Mouse (Mus musculus): ENCODE data around the gene Dapk2. TPM values are rescaled to one million over a fixed set of nuclear protein-coding genes. Genes with fewer than 3 reads are reported as not detected.

Gene Dapk2
- polyA plus RNA-seq, 1 experiment from 2014 or later = 23.4 TPM

DNA sequence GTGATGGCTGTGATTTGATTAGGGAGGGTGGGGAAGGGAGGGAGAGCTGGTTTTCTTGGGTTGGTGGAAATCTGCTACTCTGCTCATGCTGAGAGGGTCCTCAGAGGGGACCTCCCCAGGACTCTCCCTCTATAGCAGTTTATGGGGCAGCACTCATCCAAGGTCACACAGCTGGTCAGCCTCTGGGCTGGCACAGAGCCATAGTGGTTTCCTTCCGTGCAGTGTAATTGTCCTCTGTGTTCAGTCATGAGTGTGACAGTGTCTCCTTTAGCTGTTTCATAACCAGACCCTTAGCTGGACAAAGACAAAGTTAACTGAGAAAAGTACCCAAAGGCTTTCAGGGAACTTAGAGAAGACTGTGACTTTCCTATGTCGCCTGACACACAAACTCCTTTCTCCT lies 103.7 kb downstream of the Dapk2 start:
- H3K4me1 ChIP-seq (ENCODE audit: insufficient read depth) = no peaks in the 10 kb centered on the region
- H3K4me3 ChIP-seq (ENCODE audit: low read depth, low read length) = no peak overlapping the region
- no peaks in the 10 kb centered on the region for H3K9me3 ChIP-seq (ENCODE audit: low read length)
- DNase-seq = no peak
- ATAC-seq = no peak
- 68% methylated on average over 2 of the region's 2 CpGs for WGBS (ENCODE audit: insufficient replicate concordance)
- 0 out of 2 replicates have a peak, but pooled peaks cover 4% of the 10 kb centered on the region for H3K36me3 ChIP-seq (replicated peaks; ENCODE audit: insufficient read depth, low read length)
- H3K4me2 ChIP-seq (ENCODE audit: low read depth, low read length) = no peak overlapping the region
- no peak for TF ChIP-seq EP300 (IDR thresholded peaks at IDR 0.05; ENCODE audit: low read depth)
- no peak for TF ChIP-seq CTCF (IDR thresholded peaks at IDR 0.05; ENCODE audit: low read depth)
- H3K9ac ChIP-seq (replicated peaks) = no peak overlapping the region
- no peaks in the 10 kb centered on the region for H3K27me3 ChIP-seq (ENCODE audit: insufficient read depth, low read length)
- H3K27ac ChIP-seq (ENCODE audit: low read depth) = no peak overlapping the region

GRCm38 (mm10) chr9:66263701-66264100 lies 105.7 kb downstream of the Dapk2 start:
- DNase-seq = no peak
- no peak for TF ChIP-seq CTCF (IDR thresholded peaks at IDR 0.05; ENCODE audit: low read depth)
- TF ChIP-seq EP300 (IDR thresholded peaks at IDR 0.05; ENCODE audit: low read depth) = no peak
- Histone ChIP-seq H3K27ac (ENCODE audit: low read depth) (no peak overlapping the region), H3K27me3 (ENCODE audit: insufficient read depth, low read length) (no peaks in the 10 kb centered on the region), H3K9me3 (ENCODE audit: low read length) (no peaks in the 10 kb centered on the region), H3K9ac (replicated peaks) (no peak overlapping the region), H3K4me1 (ENCODE audit: insufficient read depth) (no peaks in the 10 kb centered on the region), H3K4me2 (ENCODE audit: low read depth, low read length) (no peak overlapping the region), H3K36me3 (replicated peaks; ENCODE audit: insufficient read depth, low read length) (no peaks in the 10 kb centered on the region), H3K4me3 (ENCODE audit: low read depth, low read length) (no peak overlapping the region)
- 55% methylated on average over 2 of the region's 2 CpGs for WGBS (ENCODE audit: insufficient replicate concordance)
- no peak for ATAC-seq

- no peak for TF ChIP-seq EP300 (IDR thresholded peaks at IDR 0.05; ENCODE audit: low read depth)
- TF ChIP-seq CTCF (IDR thresholded peaks at IDR 0.05; ENCODE audit: low read depth) = no peak
- DNase-seq (no peak), ATAC-seq (no peak)
- 42% methylated on average over 2 of the region's 2 CpGs for WGBS (ENCODE audit: insufficient replicate concordance)
- Histone ChIP-seq H3K4me1 (ENCODE audit: insufficient read depth) (no peaks in the 10 kb centered on the region), H3K36me3 (replicated peaks; ENCODE audit: insufficient read depth, low read length) (0 out of 2 replicates have a peak, but pooled peaks cover 3% of the 10 kb centered on the region), H3K4me2 (ENCODE audit: low read depth, low read length) (no peak overlapping the region), H3K27me3 (ENCODE audit: insufficient read depth, low read length) (no peaks in the 10 kb centered on the region), H3K9me3 (ENCODE audit: low read length) (no peaks in the 10 kb centered on the region), H3K4me3 (ENCODE audit: low read depth, low read length) (no peak overlapping the region), H3K27ac (ENCODE audit: low read depth) (no peak overlapping the region), H3K9ac (replicated peaks) (no peak overlapping the region)
Observed at GRCm38 (mm10) chr9:66265645-66266044, 107.6 kb downstream of the Dapk2 start.

DNA sequence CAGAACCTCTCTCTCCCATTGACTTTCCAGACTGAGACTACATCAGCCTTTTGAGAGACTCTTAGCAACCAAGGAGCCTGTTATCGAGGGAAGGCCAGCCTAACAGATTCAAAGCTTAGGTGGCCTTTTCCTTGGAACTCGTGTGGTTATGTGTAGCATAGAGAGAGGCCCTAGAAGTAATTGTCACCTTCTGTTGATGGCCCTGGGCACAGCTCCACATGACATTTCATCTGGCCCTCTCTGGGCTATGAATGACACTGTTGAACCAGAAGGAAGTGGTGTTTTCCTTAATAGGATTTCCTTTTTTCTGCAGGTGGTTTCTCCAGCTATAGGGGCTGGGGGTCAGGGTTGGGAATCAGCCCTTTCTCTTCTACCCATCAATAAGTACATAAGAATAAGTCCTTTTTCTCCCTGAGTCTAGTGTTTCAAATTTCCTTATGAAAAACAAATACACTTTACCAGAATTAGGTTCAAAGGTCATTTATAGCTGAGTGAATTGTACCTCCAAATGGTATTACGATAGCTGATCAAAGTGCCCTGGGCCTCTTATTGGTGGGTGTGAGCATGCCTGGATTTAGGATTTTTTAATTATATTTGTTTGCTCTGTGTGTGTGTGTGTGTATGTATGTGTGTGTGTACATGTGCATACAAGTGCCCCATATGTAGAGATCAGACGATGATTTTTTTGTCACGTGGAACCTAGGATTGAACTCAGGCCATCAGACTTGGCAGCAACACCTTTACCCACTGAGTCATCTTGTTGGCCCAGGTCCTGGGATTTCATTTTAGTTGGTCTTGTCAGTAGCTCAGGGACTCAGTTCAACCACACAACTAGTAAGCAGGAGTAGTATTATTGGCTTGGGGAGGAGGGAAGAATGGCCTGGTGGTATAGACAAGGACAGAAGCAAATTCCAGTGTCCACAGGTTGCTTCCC lies 108.5 kb downstream of the Dapk2 start:
- DNase-seq = no peak
- H3K4me2 ChIP-seq (ENCODE audit: low read depth, low read length) = no peak overlapping the region
- no peak overlapping the region for H3K9ac ChIP-seq (replicated peaks)
- ATAC-seq = no peak
- H3K27ac ChIP-seq (ENCODE audit: low read depth) = no peak overlapping the region
- TF ChIP-seq EP300 (IDR thresholded peaks at IDR 0.05; ENCODE audit: low read depth) = no peak
- no peak for TF ChIP-seq CTCF (IDR thresholded peaks at IDR 0.05; ENCODE audit: low read depth)
- H3K36me3 ChIP-seq (replicated peaks; ENCODE audit: insufficient read depth, low read length) = peaks cover 4% of the 10 kb centered on the region; the same call in 1 of the 2 replicates
- 67% methylated on average over 5 of the region's 5 CpGs for whole genome bisulfite sequencing (ENCODE audit: insufficient replicate concordance)
- no peaks in the 10 kb centered on the region for H3K9me3 ChIP-seq (ENCODE audit: low read length)
- H3K4me1 ChIP-seq (ENCODE audit: insufficient read depth) = no peaks in the 10 kb centered on the region
- no peak overlapping the region for H3K4me3 ChIP-seq (ENCODE audit: low read depth, low read length)
- no peaks in the 10 kb centered on the region for H3K27me3 ChIP-seq (ENCODE audit: insufficient read depth, low read length)

- DNase-seq (no peak), ATAC-seq (no peak)
- Histone ChIP-seq H3K27me3 (ENCODE audit: insufficient read depth, low read length) (no peaks in the 10 kb centered on the region), H3K27ac (ENCODE audit: low read depth) (no peak overlapping the region), H3K4me2 (ENCODE audit: low read depth, low read length) (no peak overlapping the region), H3K4me1 (ENCODE audit: insufficient read depth) (no peaks in the 10 kb centered on the region), H3K4me3 (ENCODE audit: low read depth, low read length) (no peak overlapping the region), H3K9ac (replicated peaks) (no peak overlapping the region), H3K36me3 (replicated peaks; ENCODE audit: insufficient read depth, low read length) (peaks cover 11% of the 10 kb centered on the region), H3K9me3 (ENCODE audit: low read length) (no peaks in the 10 kb centered on the region)
- WGBS (ENCODE audit: insufficient replicate concordance) = 77% methylated on average over 4 of the region's 4 CpGs
- TF ChIP-seq EP300 (IDR thresholded peaks at IDR 0.05; ENCODE audit: low read depth) (no peak), CTCF (IDR thresholded peaks at IDR 0.05; ENCODE audit: low read depth) (peak; percentile 22; the same call in 1 of the 2 replicates)
Observed at GRCm38 (mm10) chr9:66268804-66269203, 110.8 kb downstream of the Dapk2 start.

DNA sequence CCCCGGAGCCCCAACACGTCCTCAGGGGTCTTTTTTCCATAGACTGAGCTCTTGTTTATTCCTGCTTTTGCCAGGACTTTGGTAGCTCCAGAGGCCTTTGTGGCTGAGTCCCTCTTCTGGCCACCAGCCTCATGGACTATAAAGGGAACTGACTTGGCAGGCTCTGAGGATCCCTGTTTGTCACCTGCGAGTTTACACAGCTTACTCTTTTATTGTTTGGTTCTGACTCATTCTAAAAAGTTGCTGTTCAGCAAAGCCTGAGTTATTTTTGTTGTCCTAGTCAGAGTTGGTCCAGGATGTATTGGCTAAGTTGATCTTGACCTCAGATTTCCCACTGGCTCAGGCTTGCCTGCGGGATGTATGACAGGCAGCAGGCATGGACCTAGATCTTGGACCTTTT lies 112.0 kb downstream of the Dapk2 start:
- H3K27me3 ChIP-seq (ENCODE audit: insufficient read depth, low read length) = no peaks in the 10 kb centered on the region
- peaks cover 11% of the 10 kb centered on the region for H3K36me3 ChIP-seq (replicated peaks; ENCODE audit: insufficient read depth, low read length)
- no peaks in the 10 kb centered on the region for H3K9me3 ChIP-seq (ENCODE audit: low read length)
- no peak for DNase-seq
- ATAC-seq = no peak
- H3K4me1 ChIP-seq (ENCODE audit: insufficient read depth) = peaks cover 3% of the 10 kb centered on the region
- WGBS (ENCODE audit: insufficient replicate concordance) = 79% methylated on average over 4 of the region's 4 CpGs
- no peak for TF ChIP-seq CTCF (IDR thresholded peaks at IDR 0.05; ENCODE audit: low read depth)
- 0 out of 2 replicates have a peak, but pooled peaks have one; percentile 14 for TF ChIP-seq EP300 (IDR thresholded peaks at IDR 0.05; ENCODE audit: low read depth)
- no peak overlapping the region for H3K4me3 ChIP-seq (ENCODE audit: low read depth, low read length)
- no peak overlapping the region for H3K9ac ChIP-seq (replicated peaks)
- no peak overlapping the region for H3K27ac ChIP-seq (ENCODE audit: low read depth)
- H3K4me2 ChIP-seq (ENCODE audit: low read depth, low read length) = no peak overlapping the region
